Mouse (Mus musculus): Measurements from ENCODE around the gene Kif6. TPM values are rescaled to one million over a fixed set of nuclear protein-coding genes. Genes with fewer than 3 reads are reported as not detected.

The Kif6 gene
- total and polyA plus RNA-seq, 3 experiments = 2.1 to 2.6 (median 2.3) TPM

GRCm38 (mm10) chr17:49703492-49704249 lies 88.7 kb downstream of the Kif6 start:
- Histone ChIP-seq H3K79me2 (replicated peaks; ENCODE audit: control insufficient read depth, insufficient read depth, low read length) (no peaks in the 10 kb centered on the region), H3K4me1 (ENCODE audit: control insufficient read depth, insufficient read depth, low read length) (no peaks in the 10 kb centered on the region), H3K9ac (ENCODE audit: low read depth, low read length) (no peak overlapping the region), H3K4me3 (no peak overlapping the region), H3K36me3 (ENCODE audit: control insufficient read depth, insufficient read depth, low read length) (no peaks in the 10 kb centered on the region), H3K27ac (no peak overlapping the region), H3K27me3 (ENCODE audit: control insufficient read depth, insufficient read depth, low read length) (no peaks in the 10 kb centered on the region)
- WGBS = 73% methylated on average over 12 of the region's 12 CpGs
- no peak for DNase-seq
- intact Hi-C loops (cut with DNase I) = no loop called here
- TF ChIP-seq CTCF (IDR thresholded peaks at IDR 0.05) = no peak

DNA sequence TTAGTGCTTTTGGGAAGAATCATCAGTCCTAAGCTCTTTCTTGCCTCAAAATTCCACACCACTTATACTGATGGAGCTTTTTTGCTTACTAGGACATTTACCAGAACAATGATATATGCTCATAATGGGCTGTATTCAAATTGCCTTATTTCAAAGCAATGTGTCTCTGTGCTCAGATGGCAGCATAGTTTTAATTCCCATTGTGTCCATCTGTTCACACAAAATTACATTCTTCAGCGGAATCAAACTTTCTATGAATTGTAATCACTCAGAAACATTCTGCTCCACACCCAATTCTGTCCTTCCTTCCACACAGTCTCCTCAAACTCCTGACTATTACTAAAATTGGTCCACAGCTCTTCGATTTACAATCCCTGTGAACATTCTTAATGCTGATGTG lies 94.3 kb downstream of the Kif6 start:
- Histone ChIP-seq H3K4me3 (no peak overlapping the region), H3K9ac (ENCODE audit: low read depth, low read length) (no peak overlapping the region), H3K36me3 (ENCODE audit: control insufficient read depth, insufficient read depth, low read length) (no peaks in the 10 kb centered on the region), H3K4me1 (ENCODE audit: control insufficient read depth, insufficient read depth, low read length) (no peaks in the 10 kb centered on the region), H3K27ac (no peak overlapping the region), H3K27me3 (ENCODE audit: control insufficient read depth, insufficient read depth, low read length) (no peaks in the 10 kb centered on the region), H3K79me2 (replicated peaks; ENCODE audit: control insufficient read depth, insufficient read depth, low read length) (no peaks in the 10 kb centered on the region)
- DNase-seq = no peak
- WGBS = 82% methylated on average over 2 of the region's 2 CpGs
- TF ChIP-seq CTCF (IDR thresholded peaks at IDR 0.05) (no peak), POLR2A (IDR thresholded peaks at IDR 0.05; ENCODE audit: insufficient read depth, low read depth, low read length) (no peak), EP300 (IDR thresholded peaks at IDR 0.05; ENCODE audit: insufficient read depth, low read depth, low read length) (no peak)
- intact Hi-C loops (cut with DNase I) = no loop called here

DNA sequence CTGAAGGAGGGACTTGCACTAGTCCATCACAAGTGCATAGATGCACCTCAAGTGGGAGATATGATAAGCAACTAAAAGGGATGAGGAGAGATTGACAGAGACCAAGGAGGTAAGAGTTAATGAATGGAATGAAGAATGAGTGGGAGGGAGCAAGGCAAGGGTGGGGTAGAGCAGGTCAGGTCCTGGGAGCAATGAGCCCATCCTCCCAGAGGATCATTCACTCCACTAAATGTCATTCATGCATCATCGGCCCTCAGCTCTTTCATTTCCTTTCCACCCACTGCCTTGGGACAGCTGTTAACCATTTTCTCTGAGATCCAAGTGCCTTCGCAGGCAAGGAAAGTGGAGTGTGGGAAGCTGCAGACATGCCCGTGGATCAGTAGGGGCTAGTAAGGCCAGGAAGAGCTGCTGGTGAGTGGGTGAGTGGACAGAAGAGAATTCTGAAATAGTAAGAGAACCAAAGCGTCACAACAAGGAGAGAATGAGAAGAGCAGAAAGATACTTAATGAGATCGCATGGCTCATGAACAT lies 95.2 kb downstream of the Kif6 start:
- intact Hi-C loops (cut with DNase I) = no loop called here
- no peaks in the 10 kb centered on the region for H3K36me3 ChIP-seq (ENCODE audit: control insufficient read depth, insufficient read depth, low read length)
- no peaks in the 10 kb centered on the region for H3K4me1 ChIP-seq (ENCODE audit: control insufficient read depth, insufficient read depth, low read length)
- TF ChIP-seq POLR2A (IDR thresholded peaks at IDR 0.05; ENCODE audit: insufficient read depth, low read depth, low read length) = no peak
- no peak for TF ChIP-seq EP300 (IDR thresholded peaks at IDR 0.05; ENCODE audit: insufficient read depth, low read depth, low read length)
- TF ChIP-seq CTCF (IDR thresholded peaks at IDR 0.05) = no peak
- no peak overlapping the region for H3K27ac ChIP-seq
- no peaks in the 10 kb centered on the region for H3K27me3 ChIP-seq (ENCODE audit: control insufficient read depth, insufficient read depth, low read length)
- no peak overlapping the region for H3K9ac ChIP-seq (ENCODE audit: low read depth, low read length)
- H3K79me2 ChIP-seq (replicated peaks; ENCODE audit: control insufficient read depth, insufficient read depth, low read length) = no peaks in the 10 kb centered on the region
- H3K4me3 ChIP-seq = no peak overlapping the region
- no peak for DNase-seq
- 78% methylated on average over 5 of the region's 5 CpGs for WGBS

DNA sequence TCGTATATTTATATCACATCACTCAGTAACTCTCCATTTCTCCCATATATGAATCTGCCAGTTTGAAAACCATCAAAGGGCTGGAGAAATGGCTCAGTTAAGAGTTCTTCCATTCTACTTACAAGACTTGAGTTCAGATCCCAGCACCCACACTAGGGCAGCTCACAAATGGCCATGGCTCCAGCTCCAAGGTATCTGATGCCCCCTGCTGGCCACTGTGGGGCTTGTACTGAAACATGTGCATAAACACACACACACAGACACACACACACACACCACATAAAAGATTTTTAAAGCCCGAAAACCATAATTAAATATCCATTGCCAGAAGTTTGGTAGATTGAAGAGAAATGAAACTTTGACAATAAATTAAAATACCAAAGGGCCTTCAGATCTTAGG lies 111.3 kb downstream of the Kif6 start:
- Histone ChIP-seq H3K36me3 (ENCODE audit: control insufficient read depth, insufficient read depth, low read length) (no peaks in the 10 kb centered on the region), H3K9ac (ENCODE audit: low read depth, low read length) (no peak overlapping the region), H3K79me2 (replicated peaks; ENCODE audit: control insufficient read depth, insufficient read depth, low read length) (no peaks in the 10 kb centered on the region), H3K4me1 (ENCODE audit: control insufficient read depth, insufficient read depth, low read length) (peaks cover 2% of the 10 kb centered on the region; the same call in 1 of the 2 replicates), H3K4me3 (no peak overlapping the region), H3K27me3 (ENCODE audit: control insufficient read depth, insufficient read depth, low read length) (no peaks in the 10 kb centered on the region), H3K27ac (no peak overlapping the region)
- peak; percentile 12; the same call in 1 of the 2 replicates for TF ChIP-seq CTCF (IDR thresholded peaks at IDR 0.05)
- TF ChIP-seq EP300 (IDR thresholded peaks at IDR 0.05; ENCODE audit: insufficient read depth, low read depth, low read length) = no peak
- DNase-seq = no peak
- intact Hi-C loops (cut with DNase I) = no loop called here
- 97% methylated on average over 2 of the region's 2 CpGs for WGBS

GRCm38 (mm10) chr17:49726976-49727375 lies 112.0 kb downstream of the Kif6 start:
- H3K27me3 ChIP-seq (ENCODE audit: control insufficient read depth, insufficient read depth, low read length) = no peaks in the 10 kb centered on the region

DNA sequence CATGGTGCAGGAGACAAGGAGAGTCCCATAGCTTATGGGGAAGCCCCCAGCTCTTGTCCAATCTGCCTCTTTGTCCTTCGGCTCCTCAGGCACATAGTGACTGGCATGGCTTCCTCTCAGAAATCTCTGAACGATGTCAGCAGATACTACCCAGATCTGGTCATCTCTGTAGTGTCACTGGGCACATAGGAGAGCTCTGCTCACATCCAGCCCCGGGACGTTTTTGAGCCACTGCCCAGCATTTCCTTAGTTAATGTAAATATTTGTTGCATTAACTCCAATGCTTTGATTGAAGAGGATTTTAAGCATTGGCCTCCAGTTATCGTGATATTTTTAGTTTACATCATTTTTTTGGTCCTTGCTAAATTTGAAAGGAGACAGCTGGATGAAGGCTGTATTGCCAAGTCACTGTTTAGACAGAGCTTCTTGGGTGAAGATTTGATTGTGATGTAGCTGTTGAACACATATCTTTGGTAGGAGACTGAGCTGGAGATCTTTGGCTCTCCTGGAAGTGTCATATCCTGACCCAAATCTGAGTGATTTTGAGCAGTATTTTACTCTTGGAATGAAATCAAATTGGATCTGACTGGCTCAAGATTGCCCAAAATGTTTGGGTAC lies 112.6 kb downstream of the Kif6 start:
- no peak for DNase-seq
- H3K36me3 ChIP-seq (ENCODE audit: control insufficient read depth, insufficient read depth, low read length) = no peaks in the 10 kb centered on the region
- H3K4me1 ChIP-seq (ENCODE audit: control insufficient read depth, insufficient read depth, low read length) = peaks cover 2% of the 10 kb centered on the region; the same call in 1 of the 2 replicates
- H3K9ac ChIP-seq (ENCODE audit: low read depth, low read length) = no peak overlapping the region
- 61% methylated on average over 5 of the region's 5 CpGs for WGBS
- intact Hi-C loops (cut with DNase I) = no loop called here
- no peak overlapping the region for H3K27ac ChIP-seq
- TF ChIP-seq POLR2A (IDR thresholded peaks at IDR 0.05; ENCODE audit: insufficient read depth, low read depth, low read length) (no peak), EP300 (IDR thresholded peaks at IDR 0.05; ENCODE audit: insufficient read depth, low read depth, low read length) (no peak), CTCF (IDR thresholded peaks at IDR 0.05) (no peak)
- no peaks in the 10 kb centered on the region for H3K27me3 ChIP-seq (ENCODE audit: control insufficient read depth, insufficient read depth, low read length)
- H3K79me2 ChIP-seq (replicated peaks; ENCODE audit: control insufficient read depth, insufficient read depth, low read length) = no peaks in the 10 kb centered on the region
- no peak overlapping the region for H3K4me3 ChIP-seq

More at GRCm38 (mm10) chr17:49726976-49727375, 112.0 kb downstream of the Kif6 start:
- peaks cover 2% of the 10 kb centered on the region; the same call in 1 of the 2 replicates for H3K4me1 ChIP-seq (ENCODE audit: control insufficient read depth, insufficient read depth, low read length)
- no peak for DNase-seq
- H3K36me3 ChIP-seq (ENCODE audit: control insufficient read depth, insufficient read depth, low read length) = no peaks in the 10 kb centered on the region
- H3K4me3 ChIP-seq = no peak overlapping the region
- 72% methylated on average over 4 of the region's 4 CpGs for WGBS
- H3K79me2 ChIP-seq (replicated peaks; ENCODE audit: control insufficient read depth, insufficient read depth, low read length) = no peaks in the 10 kb centered on the region
- no peak overlapping the region for H3K27ac ChIP-seq
- no peak for TF ChIP-seq POLR2A (IDR thresholded peaks at IDR 0.05; ENCODE audit: insufficient read depth, low read depth, low read length)
- no peak for TF ChIP-seq CTCF (IDR thresholded peaks at IDR 0.05)
- intact Hi-C loops (cut with DNase I) = no loop called here
- no peak overlapping the region for H3K9ac ChIP-seq (ENCODE audit: low read depth, low read length)

Measured in heart, adult 2 months (tissue).